Mouse (Mus musculus) layer of hippocampus, adult 11-12 months (tissue): Measurements from ENCODE around the gene Jph4.

Experiments
- DNase-seq: peaks from one replicate; pipeline ENCODE4 v3.0.0; 2022; ENCODE audit warnings: low spot score

The Jph4 gene

GRCm38 (mm10) chr14:55116425-55117200, at the start of gene Jph4:
Jph4 (minus strand) TSS chr14:55116935.
- DNase-seq, result peak; percentile 69

DNA sequence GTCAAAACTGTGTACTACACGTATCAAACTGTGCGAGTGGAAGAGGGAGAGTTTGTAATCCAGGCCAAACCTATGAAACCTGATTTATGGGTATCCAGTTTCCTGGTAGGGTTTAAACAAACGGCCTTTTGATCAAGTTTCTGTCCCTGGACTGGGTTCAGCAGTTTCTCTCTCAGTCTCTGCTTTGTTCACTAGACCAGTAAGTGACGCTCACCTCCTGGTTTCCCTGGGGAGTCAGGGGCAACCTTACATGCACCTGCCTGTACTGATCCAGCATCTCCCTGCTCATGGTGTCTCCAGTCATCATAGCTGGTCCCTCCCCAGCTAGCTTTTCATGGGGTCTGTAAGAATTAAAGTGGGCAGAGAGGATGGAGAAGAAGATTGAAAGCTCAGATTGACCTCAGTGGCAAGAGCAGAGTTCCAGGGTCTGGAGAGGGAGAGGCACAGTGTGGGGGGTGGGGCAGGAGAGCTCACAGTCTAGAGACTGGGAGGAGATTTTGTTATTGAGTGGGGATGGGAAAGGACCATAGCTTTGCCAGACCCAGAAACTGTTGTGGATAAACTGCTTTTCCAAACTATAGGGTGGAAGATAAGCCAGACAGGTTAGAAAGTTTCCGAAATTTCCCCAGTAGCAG, 47.6 kb upstream of the Jph4 start:
- DNase-seq, result no peak

DNA sequence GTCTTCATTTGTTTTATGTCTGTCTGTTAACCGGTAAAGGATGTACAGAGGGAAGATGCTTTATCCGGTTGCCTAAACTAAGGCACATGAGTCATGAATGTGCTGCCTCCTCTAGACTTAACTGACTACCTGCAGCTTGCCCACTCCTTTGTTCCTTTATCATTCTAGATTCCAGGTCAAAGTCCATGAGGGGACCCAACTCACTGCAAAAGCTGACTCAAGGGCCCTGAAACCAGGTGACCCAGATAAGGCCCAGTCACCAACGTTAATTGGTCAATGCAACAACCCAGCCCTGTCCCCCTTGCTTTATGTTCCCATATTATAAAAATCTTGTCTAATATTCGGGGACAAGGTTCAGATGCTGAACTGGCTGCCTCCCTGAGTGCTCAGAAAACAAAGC, 45.4 kb upstream of the Jph4 start:
- no peak for DNase-seq

GRCm38 (mm10) chr14:55161098-55161634, 44.4 kb upstream of the Jph4 start:
- DNase-seq, result peak; percentile 76

- DNase-seq, result no peak
Observed at GRCm38 (mm10) chr14:55160251-55161071, 43.7 kb upstream of the Jph4 start.

DNA sequence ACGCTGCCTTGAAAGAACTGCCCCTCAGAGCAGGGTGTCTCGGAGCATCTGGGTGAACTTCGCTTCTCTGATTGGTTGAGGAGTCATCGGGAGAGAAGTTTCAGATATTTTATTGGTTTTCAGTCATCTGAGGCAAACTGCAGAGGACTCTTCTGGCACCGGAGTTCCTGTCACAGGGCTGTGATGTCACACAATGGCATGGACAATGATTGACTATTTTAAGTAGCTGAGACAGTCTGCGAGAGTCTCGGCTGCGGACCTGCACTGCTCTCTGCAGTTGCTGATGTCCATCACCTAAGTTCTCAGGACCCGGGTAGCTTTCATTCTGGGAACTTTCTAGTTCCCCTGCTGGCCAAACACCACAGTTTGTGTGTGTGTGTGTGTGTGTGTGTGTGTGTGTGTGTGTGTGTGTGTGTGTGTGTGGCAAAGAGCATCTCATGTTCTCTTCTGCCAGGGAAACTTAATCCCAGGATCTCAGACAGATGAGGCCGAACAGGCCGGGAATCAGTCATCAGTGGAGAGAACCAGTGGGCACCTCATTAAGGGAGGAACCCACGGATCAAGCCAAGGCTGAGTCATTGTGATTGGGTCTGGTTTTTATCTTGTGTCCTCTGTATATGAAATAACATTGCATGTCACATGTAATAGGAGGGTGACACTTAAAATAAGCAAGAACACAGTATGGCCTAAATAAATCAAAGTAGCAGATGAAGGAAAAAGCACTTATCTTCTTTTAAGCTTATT, 40.8 kb upstream of the Jph4 start:
- no peak for DNase-seq

- DNase-seq, result no peak
Observed at GRCm38 (mm10) chr14:55152951-55153481, 36.3 kb upstream of the Jph4 start.

- DNase-seq, result no peak
Observed at GRCm38 (mm10) chr14:55152174-55152573, 35.4 kb upstream of the Jph4 start.

DNA sequence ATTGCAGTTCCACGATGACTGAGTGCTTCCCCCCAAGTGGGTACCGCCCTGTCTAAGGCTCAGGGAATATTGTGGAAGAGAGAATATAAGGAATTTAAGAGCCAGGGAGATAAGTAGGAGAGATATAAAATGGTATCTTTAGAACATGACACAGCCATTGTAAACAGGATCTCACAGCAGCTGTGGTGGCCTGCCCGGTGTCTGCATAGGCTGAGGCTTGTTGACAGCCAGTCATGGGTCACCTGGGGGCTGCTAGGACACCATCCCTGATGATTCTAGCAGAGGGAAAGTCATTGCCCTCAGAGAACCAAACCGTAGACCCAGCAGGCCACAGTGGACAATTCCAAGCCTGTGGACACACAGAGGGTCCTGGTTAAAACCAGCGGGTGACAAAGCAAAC, 34.2 kb upstream of the Jph4 start:
- no peak for DNase-seq

GRCm38 (mm10) chr14:55149041-55149440, 32.3 kb upstream of the Jph4 start:
- no peak for DNase-seq

DNA sequence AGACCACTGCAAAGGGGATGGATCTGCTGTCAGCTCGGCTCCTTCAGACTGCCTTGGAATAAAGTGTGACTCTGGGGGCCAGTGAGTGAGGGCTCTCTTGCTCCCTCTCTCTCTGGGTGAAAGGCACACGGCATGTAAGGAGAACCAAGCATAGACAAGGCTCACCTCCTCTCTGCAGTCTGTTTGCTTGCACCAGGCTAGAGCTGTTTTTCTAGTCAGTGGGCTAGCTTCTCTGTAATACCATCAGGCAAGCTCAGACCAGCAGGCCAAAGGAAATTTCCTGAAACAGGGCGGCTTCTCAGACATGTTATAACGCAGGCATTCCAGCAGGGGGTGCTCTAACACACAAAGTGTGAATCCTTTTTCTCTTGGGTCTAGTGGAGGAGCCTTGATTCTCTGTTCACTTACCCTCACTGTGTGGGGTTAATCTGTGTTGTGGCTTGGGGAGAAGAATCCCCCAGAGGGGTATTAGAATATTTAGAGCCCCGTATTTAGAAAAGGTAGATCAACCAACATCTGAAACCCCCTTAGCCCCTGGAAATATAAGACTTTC, 31.7 kb upstream of the Jph4 start:
- DNase-seq, result peak; percentile 51

- no peak for DNase-seq
Observed at GRCm38 (mm10) chr14:55146829-55147401, 30.2 kb upstream of the Jph4 start.

- DNase-seq, result no peak
Observed at GRCm38 (mm10) chr14:55146324-55146723, 29.6 kb upstream of the Jph4 start.

GRCm38 (mm10) chr14:55139313-55139712, 22.6 kb upstream of the Jph4 start:
- DNase-seq, result no peak

DNA sequence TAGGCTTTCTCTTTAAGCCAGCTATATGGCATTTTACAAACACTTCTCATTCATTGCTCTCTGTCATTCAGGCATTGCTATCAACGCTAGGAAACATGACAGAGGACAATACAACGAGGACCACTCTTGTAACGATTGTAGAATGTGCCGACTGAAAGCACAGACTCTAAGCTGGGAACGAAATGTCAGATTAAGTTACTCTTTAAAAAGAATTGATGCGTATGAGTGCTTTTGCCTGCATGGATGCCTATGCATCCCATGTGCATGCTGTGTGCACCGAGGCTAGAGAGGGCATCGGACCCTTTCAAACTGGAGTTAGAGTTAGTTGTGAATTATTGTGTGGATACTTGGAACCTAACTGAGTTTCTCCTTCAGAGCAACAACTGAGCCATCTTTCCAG, 18.9 kb upstream of the Jph4 start:
- DNase-seq, result no peak

GRCm38 (mm10) chr14:55126521-55126920, 9.8 kb upstream of the Jph4 start:
- no peak for DNase-seq

DNA sequence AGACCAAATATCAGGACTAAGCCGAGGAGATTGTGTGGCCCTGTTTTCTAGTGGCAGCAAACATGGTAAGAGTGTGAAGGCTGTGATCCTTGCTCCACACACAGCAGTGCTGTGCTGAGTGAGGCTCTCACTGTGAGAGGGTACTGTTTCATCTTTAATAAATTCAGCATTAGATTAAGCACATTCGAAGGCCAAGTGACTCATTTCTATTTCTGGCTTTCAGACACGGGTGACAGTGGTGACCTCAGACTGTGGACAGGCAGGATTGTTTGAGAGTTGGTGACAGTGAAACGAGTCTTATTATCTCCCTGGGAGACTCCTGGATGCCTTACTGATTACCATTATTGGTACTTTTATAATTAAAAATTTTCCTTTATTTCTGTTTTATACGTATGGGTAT, 9.0 kb upstream of the Jph4 start:
- DNase-seq, result no peak

DNA sequence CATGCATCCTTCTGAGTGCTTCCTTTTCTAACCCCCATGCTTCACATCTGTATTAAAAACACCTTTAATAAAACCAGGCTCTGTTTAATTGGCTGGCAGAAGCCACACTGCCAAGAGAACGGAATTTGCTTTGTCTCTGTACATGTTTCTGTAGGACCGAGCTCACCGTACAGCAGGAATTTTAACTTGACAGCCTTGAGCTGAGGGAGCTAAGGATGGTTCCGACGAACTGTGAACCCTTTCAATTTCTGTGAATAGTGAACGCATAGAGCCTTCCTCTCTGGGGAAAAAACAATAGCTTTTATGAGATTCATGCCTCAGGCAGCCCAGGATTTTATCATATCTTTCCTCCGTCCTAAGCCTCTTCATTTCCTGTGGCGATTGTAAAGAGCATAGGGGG, 5.6 kb upstream of the Jph4 start:
- DNase-seq, result no peak

DNA sequence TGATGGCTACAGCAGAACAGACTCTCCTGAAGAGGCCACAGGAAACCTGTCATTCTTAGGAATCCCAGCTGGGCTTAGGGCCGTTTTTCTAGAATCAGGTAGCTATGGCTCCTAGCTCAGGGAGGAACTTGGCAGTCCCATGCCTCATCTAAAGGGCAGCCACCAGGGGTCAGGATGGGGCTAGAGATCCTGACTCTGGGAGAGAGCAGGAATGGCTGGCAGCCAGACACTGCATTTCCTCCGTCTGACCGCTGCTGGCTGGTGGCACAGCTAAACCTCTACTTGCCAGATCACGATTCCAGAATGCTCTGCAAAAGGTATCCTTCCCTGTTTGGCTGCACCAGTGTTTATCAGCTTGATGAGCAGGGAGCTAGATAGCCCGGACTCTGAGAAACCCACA, 5.2 kb upstream of the Jph4 start:
- peak; percentile 78 for DNase-seq

- DNase-seq, result no peak
Observed at GRCm38 (mm10) chr14:55119421-55120134, 2.8 kb upstream of the Jph4 start.
